Mouse (Mus musculus) hindbrain, embryonic 16.5 days (tissue): ENCODE results near the gene Sept9. TPM values are rescaled to one million over a fixed set of nuclear protein-coding genes. Genes with fewer than 3 reads are reported as not detected.

Source experiments
- ATAC-seq: fragments of 200-750 bp; cut with Nextera tagmentation; 2 replicates; pipeline ENCODE4 v1.8.0; 2017; ENCODE audit warnings: moderate TSS enrichment, moderate library complexity
- H3K27ac ChIP-seq: fragments of 300-500 bp; sonication (generic); 2 replicates; pipeline ENCODE4 v1.5.1; 2014; ENCODE audit warnings: low read depth, mild to moderate bottlenecking, control low read depth, low read length, moderate library complexity
- H3K27me3 ChIP-seq: fragments of 300-500 bp; sonication (generic); replicated peaks from 2 replicates; pipeline ENCODE4 v1.6.1; 2014; ENCODE audit warnings: low read length; ENCODE audit not compliant: control insufficient read depth, insufficient read depth
- H3K36me3 ChIP-seq: fragments of 300-500 bp; sonication (generic); 2 replicates; pipeline ENCODE4 v1.6.1; 2014; ENCODE audit warnings: mild to moderate bottlenecking, low read length, moderate library complexity, mixed read lengths; ENCODE audit not compliant: control insufficient read depth, insufficient read depth
- H3K4me1 ChIP-seq: fragments of 300-500 bp; sonication (generic); 2 replicates; pipeline ENCODE4 v1.6.1; 2014; ENCODE audit warnings: low read depth, low read length; ENCODE audit not compliant: control insufficient read depth, insufficient read depth
- H3K4me2 ChIP-seq: fragments of 300-500 bp; sonication (generic); 2 replicates; pipeline ENCODE4 v1.6.1; 2014; ENCODE audit warnings: mild to moderate bottlenecking, low read length, control low read depth, moderate library complexity
- H3K4me3 ChIP-seq: fragments of 300-500 bp; sonication (generic); 2 replicates; pipeline ENCODE4 v1.5.1; 2014; ENCODE audit warnings: mild to moderate bottlenecking, low read length, control low read depth, moderate library complexity
- H3K9ac ChIP-seq: fragments of 300-500 bp; sonication (generic); 2 replicates; pipeline ENCODE4 v1.6.1; 2014; ENCODE audit warnings: low read depth, mild to moderate bottlenecking, control low read depth, low read length, moderate library complexity
- H3K9me3 ChIP-seq: fragments of 300-500 bp; sonication (generic); 2 replicates; pipeline ENCODE4 v1.6.1; 2014; ENCODE audit warnings: mild to moderate bottlenecking, low read length, moderate library complexity; ENCODE audit not compliant: control insufficient read depth
- WGBS: fragments of 180-500 bp; shearing (Covaris S2); extraction: QIAGEN DNeasy Blood & Tissue Kit; methylation state at CpG from one replicate; pipeline ENCODE4 v1.1.7; 2014; 5-methylcytosine and 5-hydroxymethylcytosine counted together
- polyA plus RNA-seq: library from polyadenylated mRNA; unstranded; fragments of >200 nt; fragmentation: Nextera tagmentation; extraction: Ambion mirVana; gene quantifications from 2 replicates; pipeline ENCODE4 v1.2.1, GENCODE M21; 2015

Sept9 gene
- polyA plus RNA-seq, 1 experiment from 2014 or later, result 109 TPM

DNA sequence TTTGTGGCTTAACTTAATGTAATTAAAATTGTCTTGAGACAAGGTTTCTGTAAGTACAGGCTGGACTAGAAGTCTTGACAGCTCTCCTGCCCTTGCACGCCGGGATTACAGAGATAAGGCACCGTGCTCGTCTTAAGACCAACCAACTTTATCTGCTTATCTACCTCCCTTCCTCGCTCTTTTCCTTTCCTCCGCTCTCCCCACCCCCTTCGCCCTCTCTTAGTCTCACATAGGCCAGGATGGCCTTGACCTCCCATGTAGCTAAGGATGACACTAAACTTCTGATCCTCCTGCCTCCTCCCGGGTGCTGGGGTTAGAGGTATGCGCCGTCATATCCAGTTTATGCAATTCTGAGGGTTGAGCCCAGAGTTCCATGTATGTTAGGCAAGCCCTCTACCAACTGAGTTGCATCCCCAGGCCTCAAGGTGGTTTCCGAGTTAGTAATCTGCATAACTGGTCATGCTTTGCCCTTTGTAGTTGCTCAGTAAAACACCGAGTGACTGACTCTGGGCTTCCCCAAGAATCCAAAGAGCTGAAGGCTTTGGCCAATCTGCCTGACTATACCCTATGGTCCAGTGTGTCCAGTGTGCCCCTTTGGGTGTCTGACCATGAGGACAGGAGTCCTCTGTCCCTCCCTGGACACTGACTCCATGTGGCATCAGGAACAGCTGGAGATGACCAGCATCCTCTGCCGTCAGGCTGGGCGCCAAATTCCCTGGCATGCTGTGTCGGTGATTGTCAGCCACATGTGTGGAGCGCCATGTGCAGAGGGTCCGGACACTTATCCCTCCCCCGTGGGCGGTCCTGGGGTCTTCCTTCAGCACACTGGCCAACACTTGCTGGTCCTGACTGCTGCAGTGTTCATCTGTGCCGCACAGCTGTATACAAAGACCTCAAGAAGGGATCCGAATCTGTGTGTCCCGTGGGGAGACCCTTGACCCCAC, 50.8 kb downstream of the Sept9 start:
- H3K27ac ChIP-seq, result no peak overlapping the region
- no peak overlapping the region for H3K4me3 ChIP-seq
- H3K27me3 ChIP-seq, result no peaks in the 10 kb centered on the region
- H3K9me3 ChIP-seq, result no peaks in the 10 kb centered on the region
- H3K4me2 ChIP-seq, result no peak overlapping the region
- ATAC-seq, result no peak
- H3K9ac ChIP-seq, result no peak overlapping the region
- no peaks in the 10 kb centered on the region for H3K36me3 ChIP-seq
- WGBS, result 90% methylated on average over 22 of the region's 22 CpGs
- H3K4me1 ChIP-seq, result peaks cover 18% of the 10 kb centered on the region

DNA sequence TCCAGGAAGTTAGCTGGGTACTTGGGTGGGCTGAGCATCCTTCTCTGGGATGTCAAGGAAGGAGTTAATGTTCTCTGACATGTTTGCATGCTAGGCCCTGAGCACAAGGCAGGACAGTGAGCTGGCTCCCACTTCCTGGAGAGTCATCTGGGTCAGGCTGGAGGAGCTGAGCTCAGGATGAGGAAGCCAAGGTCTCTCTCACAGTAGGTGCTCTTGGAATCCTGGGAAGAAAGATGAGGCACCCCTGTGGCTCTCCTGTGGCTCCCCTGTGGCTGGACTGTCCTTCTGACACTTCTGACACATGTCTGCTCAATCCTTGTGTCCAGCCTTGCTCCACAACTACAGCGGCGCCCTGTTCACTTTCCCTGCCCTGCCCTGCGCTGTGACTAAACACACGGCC, 52.3 kb downstream of the Sept9 start:
- Histone ChIP-seq H3K36me3 (no peaks in the 10 kb centered on the region), H3K27ac (no peak overlapping the region), H3K4me2 (no peak overlapping the region), H3K27me3 (no peaks in the 10 kb centered on the region), H3K9me3 (no peaks in the 10 kb centered on the region), H3K4me3 (no peak overlapping the region), H3K4me1 (peaks cover 22% of the 10 kb centered on the region), H3K9ac (no peak overlapping the region)
- ATAC-seq, result no peak
- 85% methylated on average over 4 of the region's 4 CpGs for WGBS

- H3K9ac ChIP-seq, result no peak overlapping the region
- WGBS, result 79% methylated on average over 13 of the region's 13 CpGs
- H3K36me3 ChIP-seq, result no peaks in the 10 kb centered on the region
- H3K4me2 ChIP-seq, result no peak overlapping the region
- H3K4me3 ChIP-seq, result no peak overlapping the region
- no peak overlapping the region for H3K27ac ChIP-seq
- ATAC-seq, result no peak
- H3K27me3 ChIP-seq, result no peaks in the 10 kb centered on the region
- no peaks in the 10 kb centered on the region for H3K9me3 ChIP-seq
- H3K4me1 ChIP-seq, result peaks cover 22% of the 10 kb centered on the region
Observed at GRCm38 (mm10) chr11:117252846-117253245, 53.4 kb downstream of the Sept9 start.

DNA sequence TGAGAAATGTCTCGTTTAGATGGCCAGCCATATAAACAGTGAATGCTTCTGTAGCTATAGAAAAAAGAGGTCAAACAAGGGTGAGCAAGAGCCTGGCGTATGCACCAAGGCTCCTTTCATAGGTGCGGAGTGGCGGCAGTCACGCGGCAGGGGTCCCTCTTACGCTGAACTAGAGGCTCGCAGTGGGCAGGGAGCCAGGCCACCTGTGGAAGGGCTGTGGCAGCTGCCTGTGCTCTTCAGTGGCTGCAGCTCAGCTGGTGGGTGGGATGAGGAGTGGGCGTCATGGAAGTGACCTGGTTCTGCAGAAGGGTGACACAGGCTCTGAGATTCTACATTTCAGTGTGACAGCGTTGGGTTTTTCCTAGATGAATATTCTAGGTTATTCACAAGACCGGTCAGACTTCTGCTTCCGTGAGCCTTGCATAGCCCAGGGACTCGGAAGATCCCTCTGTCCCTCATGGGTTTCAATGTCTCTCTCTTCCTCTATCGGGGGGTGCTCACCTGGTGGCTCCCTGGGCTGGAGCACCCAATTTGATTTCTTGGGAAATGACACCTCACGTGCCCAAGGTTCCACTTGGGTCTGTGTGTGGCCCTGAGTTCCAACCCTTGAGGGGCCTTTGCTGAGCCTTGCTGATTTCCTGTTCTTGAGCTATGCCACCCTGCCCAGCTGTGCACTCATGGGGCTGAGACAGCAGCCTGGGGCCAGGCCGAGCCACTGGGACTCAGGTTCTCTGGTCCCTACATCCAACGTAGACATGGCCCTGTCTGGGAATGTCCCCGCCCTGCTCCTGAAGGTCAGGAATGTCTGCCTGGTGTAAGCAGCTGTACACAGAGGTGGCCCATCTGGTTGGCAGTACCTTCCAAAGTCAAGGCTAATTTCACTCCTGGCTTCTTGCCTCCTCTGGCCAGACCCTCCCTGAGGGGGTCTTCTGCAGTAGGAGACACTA, 55.0 kb downstream of the Sept9 start:
- ATAC-seq, result no peak
- Histone ChIP-seq H3K9me3 (no peaks in the 10 kb centered on the region), H3K36me3 (no peaks in the 10 kb centered on the region), H3K27me3 (no peaks in the 10 kb centered on the region), H3K4me1 (peaks cover 8% of the 10 kb centered on the region), H3K4me3 (no peak overlapping the region), H3K27ac (no peak overlapping the region), H3K4me2 (no peak overlapping the region), H3K9ac (no peak overlapping the region)
- WGBS, result 64% methylated on average over 18 of the region's 18 CpGs

- WGBS, result 81% methylated on average over 3 of the region's 3 CpGs
- no peak for ATAC-seq
- Histone ChIP-seq H3K36me3 (no peaks in the 10 kb centered on the region), H3K27me3 (no peaks in the 10 kb centered on the region), H3K27ac (no peak overlapping the region), H3K4me2 (no peak overlapping the region), H3K4me1 (peaks cover 4% of the 10 kb centered on the region), H3K9me3 (no peaks in the 10 kb centered on the region), H3K9ac (no peak overlapping the region), H3K4me3 (no peak overlapping the region)
Observed at GRCm38 (mm10) chr11:117255108-117255489, 55.6 kb downstream of the Sept9 start.

- no peak overlapping the region for H3K4me2 ChIP-seq
- H3K27me3 ChIP-seq, result no peaks in the 10 kb centered on the region
- H3K27ac ChIP-seq, result no peak overlapping the region; the same call in 1 of the 2 replicates
- peaks cover 4% of the 10 kb centered on the region for H3K4me1 ChIP-seq
- WGBS, result 48% methylated on average over 9 of the region's 9 CpGs
- H3K9ac ChIP-seq, result no peak overlapping the region
- H3K4me3 ChIP-seq, result no peak overlapping the region
- no peak for ATAC-seq
- no peaks in the 10 kb centered on the region for H3K9me3 ChIP-seq
- no peaks in the 10 kb centered on the region for H3K36me3 ChIP-seq
Observed at GRCm38 (mm10) chr11:117256088-117256487, 56.6 kb downstream of the Sept9 start.

DNA sequence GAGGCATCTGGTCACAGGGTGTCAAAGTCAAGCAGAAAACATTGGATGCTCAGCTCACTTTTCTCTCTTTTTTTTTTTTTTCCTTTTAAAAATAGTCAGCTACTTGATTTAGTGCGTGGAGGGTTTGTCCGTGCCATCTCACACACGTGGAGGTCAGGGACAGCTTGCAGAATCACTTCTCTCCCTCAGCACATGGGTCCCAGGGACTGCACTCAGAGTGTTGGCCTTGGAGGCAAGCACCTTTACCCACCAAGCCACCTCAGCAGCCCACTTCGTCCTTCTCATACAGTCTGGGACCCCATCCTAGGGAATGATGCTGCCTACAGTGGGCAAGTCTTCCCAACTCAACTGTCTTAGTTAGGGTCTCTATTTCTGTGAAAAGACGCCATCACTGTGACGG, 57.4 kb downstream of the Sept9 start:
- Histone ChIP-seq H3K4me1 (peaks cover 4% of the 10 kb centered on the region), H3K4me3 (no peak overlapping the region), H3K4me2 (no peak overlapping the region), H3K36me3 (no peaks in the 10 kb centered on the region), H3K27me3 (no peaks in the 10 kb centered on the region), H3K27ac (no peak overlapping the region), H3K9ac (no peak overlapping the region), H3K9me3 (no peaks in the 10 kb centered on the region)
- WGBS, result 92% methylated on average over 6 of the region's 6 CpGs
- ATAC-seq, result no peak

DNA sequence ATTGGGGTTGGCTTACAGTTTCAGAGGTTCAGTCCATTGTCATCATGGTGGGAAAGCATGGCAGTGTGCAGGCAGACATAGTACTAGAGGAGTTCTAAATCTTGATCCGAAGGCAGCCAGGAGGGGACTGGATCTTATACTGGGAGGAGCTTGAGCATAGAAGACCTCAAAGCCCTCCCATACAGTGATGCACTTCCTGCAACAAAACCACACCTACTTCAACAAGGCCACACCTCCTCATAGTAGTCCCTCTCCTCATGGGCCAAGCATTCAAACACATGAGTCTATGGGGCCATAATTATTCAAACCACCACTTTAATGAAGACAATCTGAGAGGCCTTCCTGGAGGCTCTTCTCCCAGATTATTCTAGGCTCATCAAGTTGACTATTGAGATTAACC, 57.8 kb downstream of the Sept9 start:
- Histone ChIP-seq H3K9me3 (no peaks in the 10 kb centered on the region), H3K4me3 (no peak overlapping the region), H3K4me2 (no peak overlapping the region), H3K27ac (no peak overlapping the region), H3K9ac (no peak overlapping the region), H3K4me1 (peaks cover 4% of the 10 kb centered on the region), H3K36me3 (no peaks in the 10 kb centered on the region), H3K27me3 (no peaks in the 10 kb centered on the region)
- 79% methylated on average over 1 of the region's 1 CpGs for WGBS
- ATAC-seq, result no peak

DNA sequence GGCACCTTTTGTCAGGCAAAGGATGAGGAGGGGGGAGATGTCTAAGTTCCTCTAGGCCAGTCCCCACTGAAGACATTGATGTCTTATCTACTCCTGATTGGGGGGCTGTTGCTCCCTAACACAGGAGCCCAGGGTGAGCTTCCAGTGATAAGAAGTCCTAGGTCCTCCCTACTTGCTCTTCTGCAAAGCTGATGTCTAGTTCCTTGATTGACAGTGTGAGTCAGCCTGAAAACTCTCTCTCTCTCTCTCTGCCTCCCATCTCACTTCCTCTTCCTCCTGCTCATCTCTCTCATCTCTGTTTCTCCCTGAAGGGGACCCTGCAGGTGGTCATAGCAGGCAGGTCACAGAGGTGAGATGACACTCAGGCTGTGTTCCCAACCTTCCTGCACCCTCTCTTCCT, 58.4 kb downstream of the Sept9 start:
- no peaks in the 10 kb centered on the region for H3K36me3 ChIP-seq
- no peaks in the 10 kb centered on the region for H3K27me3 ChIP-seq
- H3K9me3 ChIP-seq, result no peaks in the 10 kb centered on the region
- H3K4me3 ChIP-seq, result no peak overlapping the region
- no peak for ATAC-seq
- H3K9ac ChIP-seq, result no peak overlapping the region
- no peak overlapping the region for H3K4me2 ChIP-seq
- H3K4me1 ChIP-seq, result peaks cover 4% of the 10 kb centered on the region
- no peak overlapping the region for H3K27ac ChIP-seq
